ENCODE assay signal across 8 mouse cellular contexts in the genomic region with DNA sequence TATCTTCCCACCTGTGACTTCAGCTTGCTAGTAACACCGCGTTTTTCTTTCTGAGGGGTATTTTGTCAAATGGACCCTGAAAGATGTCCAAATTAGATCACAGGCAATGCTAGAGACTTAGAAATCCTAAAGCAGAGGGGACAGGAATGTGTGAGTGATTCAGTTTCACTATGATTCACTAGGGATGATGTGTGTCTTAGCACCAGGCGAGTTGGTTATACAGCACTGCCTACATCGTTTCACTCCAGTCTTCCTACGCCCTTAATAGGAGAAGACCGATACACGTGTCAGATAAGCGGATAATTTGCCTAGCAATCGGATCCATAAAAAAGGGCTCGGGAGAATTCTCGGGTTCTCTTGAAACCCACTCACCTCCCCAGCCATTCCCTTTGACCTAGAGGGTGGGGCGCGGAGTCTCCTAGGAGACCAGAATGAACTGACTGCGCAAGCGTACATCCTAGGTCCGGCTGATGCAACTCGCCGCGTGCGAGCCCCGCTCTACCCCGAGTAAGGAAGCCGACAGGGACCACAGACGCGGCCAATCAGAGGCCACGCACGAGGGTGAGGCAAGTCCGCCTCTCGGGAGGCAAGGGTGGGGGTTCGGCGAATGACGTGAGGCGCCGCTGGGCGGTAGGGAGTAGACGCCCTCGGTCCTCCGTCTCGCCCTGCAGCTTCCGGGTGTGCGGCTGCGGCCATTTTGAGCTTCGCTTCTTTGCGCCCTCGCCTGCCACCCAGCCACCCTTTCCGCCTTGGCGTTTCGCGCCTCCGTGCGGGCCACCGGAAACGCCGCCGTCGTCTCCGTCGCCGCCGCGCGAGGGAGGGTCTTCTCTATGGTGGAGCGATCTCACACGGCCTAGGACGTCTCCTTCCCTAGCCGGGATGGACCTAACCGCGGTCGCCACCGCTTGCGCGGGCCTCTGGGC. TPM values are rescaled to one million over a fixed set of nuclear protein-coding genes. Genes with fewer than 3 reads are reported as not detected.
A peak's percentile ranks its signal among the peaks of the same experiment; 100 is the strongest.
DNase-seq lines count a peak whose midpoint lies in the region; ATAC-seq lines count a peak whose summit lies in the region.

A gene (plus strand): TSS at position 506 of the 923 bp plus-strand sequence.

- WGBS in hindbrain, embryonic 15.5 days, result 1% methylated on average over 71 of the region's 72 CpGs

- peak; percentile 99 for ATAC-seq in hindbrain, embryonic 15.5 days (ENCODE audit: low FRiP score, low read depth)

- H3K4me1 ChIP-seq in hindbrain, embryonic 15.5 days (replicated peaks), result peaks cover 49% of the 10 kb centered on the region

- H3K4me3 ChIP-seq in hindbrain, embryonic 15.5 days, result peak within 1 kb of the TSS; percentile 82

- H3K36me3 ChIP-seq in hindbrain, embryonic 15.5 days, result no peaks in the 10 kb centered on the region

- H3K27me3 ChIP-seq in hindbrain, embryonic 15.5 days, result no peaks in the 10 kb centered on the region

- peak within 1 kb of the TSS; percentile 95 for H3K27ac ChIP-seq in hindbrain, embryonic 15.5 days (replicated peaks)

- peak within 1 kb of the TSS; percentile 87 for H3K9ac ChIP-seq in hindbrain, embryonic 15.5 days

- no peaks in the 10 kb centered on the region for H3K9me3 ChIP-seq in hindbrain, embryonic 15.5 days

- DNase-seq in T-cell, adult 2 months (ENCODE audit: low spot score), result peak; percentile 99
- DNase-seq in cerebellum, postnatal 36 days, result peak; percentile 99
- peak; percentile 99 to 100 for DNase-seq in frontal cortex, postnatal 36 days (ENCODE audit: low spot score in 2 of 2)
- peak; percentile 99 for DNase-seq in left cerebral cortex, adult 11 months (ENCODE audit: low spot score)
- peak; percentile 99 to 100 for DNase-seq in lung, postnatal 4 days
- DNase-seq in retina, postnatal 7 days (ENCODE audit: low read depth, low spot score), result peak; percentile 96
- peak; percentile 95 for DNase-seq in urinary bladder, adult 2 months (ENCODE audit: low spot score)

- H3K4me2 ChIP-seq in hindbrain, embryonic 15.5 days, result peak within 1 kb of the TSS; percentile 79

RNA-seq across cellular contexts. Expression of the gene that starts here (rescaled TPM):
- 26.7 and 28.0 TPM in 2 replicates for polyA plus RNA-seq in hindbrain, embryonic 15.5 days (2015; fragmentation: Nextera tagmentation; extraction: Ambion mirVana)
- 30.5 and 30.9 TPM in 2 replicates for polyA plus RNA-seq in urinary bladder, adult 2 months (2012; rRNA removed)

Comparison
In these comparisons a context has a peak if more than half of its experiments do, and no peak if none do; other contexts are left out.
1. Peak in every context shown above with its lines: DNase-seq, ATAC-seq, H3K4me3 ChIP-seq and H3K27ac ChIP-seq.